Mouse (Mus musculus) intestine, postnatal 0 days (tissue): ENCODE results near the gene Rasal2. TPM values are rescaled to one million over a fixed set of nuclear protein-coding genes. Genes with fewer than 3 reads are reported as not detected.

ENCODE experiments used
- ATAC-seq: fragments of 200-750 bp; cut with Nextera tagmentation; 2 replicates; pipeline ENCODE4 v1.8.0; 2017; ENCODE audit warnings: mild to moderate bottlenecking, moderate TSS enrichment, moderate library complexity
- H3K27ac ChIP-seq: fragments of 300-500 bp; sonication (generic); 2 replicates; pipeline ENCODE4 v1.5.1; 2014; ENCODE audit warnings: mild to moderate bottlenecking, low read depth, low read length, moderate library complexity
- H3K27me3 ChIP-seq: fragments of 300-500 bp; sonication (generic); replicated peaks from 2 replicates; pipeline ENCODE4 v1.6.1; 2014; ENCODE audit warnings: low read length, mixed read lengths; ENCODE audit not compliant: control insufficient read depth, insufficient read depth
- H3K36me3 ChIP-seq: fragments of 300-500 bp; sonication (generic); 2 replicates; pipeline ENCODE4 v1.6.1; 2014; ENCODE audit warnings: mild to moderate bottlenecking, moderate library complexity; ENCODE audit not compliant: control insufficient read depth, insufficient read depth
- H3K4me1 ChIP-seq: fragments of 300-500 bp; sonication (generic); replicated peaks from 2 replicates; pipeline ENCODE4 v1.6.1; 2014; ENCODE audit warnings: antibody characterized with exemption, low read length, mixed read lengths; ENCODE audit not compliant: control insufficient read depth, insufficient read depth
- H3K4me2 ChIP-seq: fragments of 300-500 bp; sonication (generic); replicated peaks from 2 replicates; pipeline ENCODE4 v1.6.1; 2014; ENCODE audit warnings: low read depth, mild to moderate bottlenecking, moderate library complexity
- H3K4me3 ChIP-seq: fragments of 300-500 bp; sonication (generic); 2 replicates; pipeline ENCODE4 v1.5.1; 2014; ENCODE audit warnings: low read depth, low read length
- H3K9ac ChIP-seq: fragments of 300-500 bp; sonication (generic); 2 replicates; pipeline ENCODE4 v1.6.1; 2014; ENCODE audit warnings: mild to moderate bottlenecking, low read depth, low read length
- H3K9me3 ChIP-seq: fragments of 300-500 bp; sonication (generic); 2 replicates; pipeline ENCODE4 v1.6.1; 2016; ENCODE audit warnings: mixed run types; ENCODE audit not compliant: control insufficient read depth
- CTCF ChIP-seq: sonication (generic); IDR thresholded peaks from 2 replicates; pipeline ENCODE4 v1.5.1; 2016; ENCODE audit warnings: low read depth, mild to moderate bottlenecking, control low read depth, antibody characterized with exemption, moderate library complexity
- WGBS: fragments of 180-500 bp; shearing (Covaris S2); extraction: QIAGEN DNeasy Blood & Tissue Kit; methylation state at CpG from one replicate; pipeline ENCODE4 v1.1.7; 2014; 5-methylcytosine and 5-hydroxymethylcytosine counted together
- polyA plus RNA-seq: library from polyadenylated mRNA; unstranded; fragments of >200 nt; fragmentation: Nextera tagmentation; extraction: Ambion mirVana; gene quantifications from 2 replicates; pipeline ENCODE4 v1.2.1, GENCODE M21; 2015

The Rasal2 gene
- polyA plus RNA-seq, 1 experiment from 2014 or later, result 5.3 TPM

- Histone ChIP-seq H3K9me3 (no peaks in the 10 kb centered on the region), H3K27ac (no peak overlapping the region), H3K4me1 (no peaks in the 10 kb centered on the region), H3K9ac (no peak overlapping the region), H3K36me3 (no peaks in the 10 kb centered on the region), H3K27me3 (no peaks in the 10 kb centered on the region), H3K4me3 (no peak overlapping the region), H3K4me2 (no peak overlapping the region)
- no peak for ATAC-seq
- no peak for TF ChIP-seq CTCF
- WGBS, result 72% methylated on average over 3 of the region's 3 CpGs
Measured at GRCm38 (mm10) chr1:157415771-157416170, 3.4 kb upstream of the Rasal2 start.

- TF ChIP-seq CTCF, result peak; percentile 55
- H3K4me2 ChIP-seq, result peak overlapping the region; percentile 96
- no peaks in the 10 kb centered on the region for H3K36me3 ChIP-seq
- 2% methylated on average over 75 of the region's 85 CpGs for WGBS
- H3K27ac ChIP-seq, result peak overlapping the region; percentile 89
- no peaks in the 10 kb centered on the region for H3K4me1 ChIP-seq
- peak overlapping the region; percentile 66 for H3K9ac ChIP-seq
- H3K4me3 ChIP-seq, result peak overlapping the region; percentile 94
- no peaks in the 10 kb centered on the region for H3K9me3 ChIP-seq
- ATAC-seq, result peak; percentile 78
- H3K27me3 ChIP-seq, result no peaks in the 10 kb centered on the region
Measured at GRCm38 (mm10) chr1:157411711-157412380, 549 bp downstream of the Rasal2 start.

DNA sequence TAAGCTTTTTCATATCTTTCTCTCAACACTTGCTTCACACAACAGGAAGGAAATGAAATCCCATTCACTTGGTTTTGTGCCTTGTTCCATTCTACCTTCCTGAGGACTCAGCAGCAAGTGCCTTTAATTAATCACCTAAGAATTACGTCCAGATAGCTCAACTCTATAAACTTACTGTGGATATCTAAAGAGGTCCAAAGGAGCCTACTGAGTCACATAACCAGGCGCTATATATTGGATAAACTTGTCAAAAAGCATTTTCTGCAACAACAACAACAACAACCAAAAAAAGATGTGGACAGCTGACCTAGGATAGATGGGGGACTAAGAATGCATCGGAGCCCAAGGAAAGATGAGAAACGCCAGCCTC is 1.1 kb downstream of the Rasal2 start:
- peak overlapping the region; percentile 66 for H3K9ac ChIP-seq
- peak overlapping the region; percentile 94 for H3K4me3 ChIP-seq
- H3K9me3 ChIP-seq, result no peaks in the 10 kb centered on the region
- no peak for ATAC-seq
- no peaks in the 10 kb centered on the region for H3K4me1 ChIP-seq
- H3K27ac ChIP-seq, result peak overlapping the region; percentile 89; the same call in 1 of the 2 replicates
- no peaks in the 10 kb centered on the region for H3K27me3 ChIP-seq
- no peaks in the 10 kb centered on the region for H3K36me3 ChIP-seq
- H3K4me2 ChIP-seq, result peak overlapping the region; percentile 96
- TF ChIP-seq CTCF, result no peak
- 3% methylated on average over 4 of the region's 4 CpGs for WGBS

- peak overlapping the region; percentile 94 for H3K4me3 ChIP-seq
- H3K27me3 ChIP-seq, result no peaks in the 10 kb centered on the region
- TF ChIP-seq CTCF, result no peak
- no peak for ATAC-seq
- no peak overlapping the region for H3K27ac ChIP-seq
- H3K4me2 ChIP-seq, result peak overlapping the region; percentile 96
- H3K9me3 ChIP-seq, result no peaks in the 10 kb centered on the region
- no peaks in the 10 kb centered on the region for H3K4me1 ChIP-seq
- WGBS, result 33% methylated on average over 8 of the region's 8 CpGs
- no peaks in the 10 kb centered on the region for H3K36me3 ChIP-seq
- H3K9ac ChIP-seq, result peak overlapping the region; percentile 66; the same call in 1 of the 2 replicates
Measured at GRCm38 (mm10) chr1:157410937-157411336, 1.5 kb downstream of the Rasal2 start.

DNA sequence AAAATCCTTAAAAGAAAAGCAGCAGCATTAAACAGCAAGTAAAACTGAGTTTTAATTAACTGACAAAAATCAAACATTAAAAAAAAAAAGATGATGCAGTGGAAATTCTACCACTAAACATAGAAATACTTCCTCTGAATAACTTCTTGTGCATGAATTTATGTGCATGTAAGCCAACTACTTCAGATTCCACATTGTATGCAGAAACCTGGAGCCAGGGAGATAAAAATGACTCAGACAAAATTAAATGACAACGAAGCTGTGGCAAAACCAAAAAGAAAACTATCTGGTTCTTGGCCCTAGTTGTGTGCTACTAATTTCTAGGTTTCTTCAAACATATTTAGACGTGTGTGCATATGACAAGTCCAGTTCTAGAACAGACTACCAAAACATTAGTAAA is 2.7 kb downstream of the Rasal2 start:
- no peaks in the 10 kb centered on the region for H3K36me3 ChIP-seq
- H3K27me3 ChIP-seq, result no peaks in the 10 kb centered on the region
- 72% methylated on average over 2 of the region's 2 CpGs for WGBS
- no peak overlapping the region for H3K4me2 ChIP-seq
- no peaks in the 10 kb centered on the region for H3K4me1 ChIP-seq
- no peak overlapping the region for H3K4me3 ChIP-seq
- no peak overlapping the region for H3K27ac ChIP-seq
- H3K9ac ChIP-seq, result no peak overlapping the region
- H3K9me3 ChIP-seq, result no peaks in the 10 kb centered on the region
- ATAC-seq, result no peak
- TF ChIP-seq CTCF, result no peak

- no peak for ATAC-seq
- Histone ChIP-seq H3K4me1 (no peaks in the 10 kb centered on the region), H3K36me3 (no peaks in the 10 kb centered on the region), H3K4me3 (no peak overlapping the region), H3K4me2 (no peak overlapping the region), H3K9ac (no peak overlapping the region), H3K27me3 (no peaks in the 10 kb centered on the region), H3K27ac (no peak overlapping the region), H3K9me3 (no peaks in the 10 kb centered on the region)
- WGBS, result 43% methylated on average over 4 of the region's 4 CpGs
- no peak for TF ChIP-seq CTCF
Measured at GRCm38 (mm10) chr1:157388027-157388426, 24.4 kb downstream of the Rasal2 start.
